Mouse (Mus musculus): ENCODE results near the gene Socs1. TPM values are rescaled to one million over a fixed set of nuclear protein-coding genes. Genes with fewer than 3 reads are reported as not detected.

The Socs1 gene
- polyA plus RNA-seq, 1 experiment, result 279 TPM

DNA sequence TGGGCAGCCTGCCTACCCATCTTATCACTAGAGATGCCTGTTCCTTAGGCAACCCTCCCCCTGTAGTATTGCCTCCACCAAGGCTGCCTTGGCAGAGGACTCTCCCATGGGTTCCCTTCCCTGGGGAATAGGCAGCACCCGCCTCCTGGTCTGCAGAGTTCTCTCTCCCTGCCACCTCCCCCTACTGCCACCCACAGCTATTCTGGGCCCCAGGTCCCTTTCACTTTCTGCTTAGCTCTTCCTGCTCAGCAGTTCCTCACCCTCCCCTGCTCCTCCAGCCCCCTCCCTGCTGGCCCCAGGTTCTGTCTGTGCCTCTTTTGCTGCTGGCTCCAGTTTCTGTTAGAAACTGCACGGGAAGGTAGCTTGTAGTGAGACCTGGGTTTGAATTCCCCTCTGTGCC, 15.7 kb downstream of the Socs1 start:
- Histone ChIP-seq H3K27ac (ENCODE audit: control insufficient read depth, insufficient read depth, low read length) (peak overlapping the region; percentile 80), H3K27me3 (ENCODE audit: control insufficient read depth, insufficient read depth, low read length) (no peaks in the 10 kb centered on the region), H3K4me3 (ENCODE audit: control insufficient read depth, insufficient read depth, low read length) (no peak overlapping the region), H3K4me1 (replicated peaks; ENCODE audit: control insufficient read depth, insufficient read depth, low read length) (peaks cover 66% of the 10 kb centered on the region), H3K36me3 (ENCODE audit: control insufficient read depth, insufficient read depth, low read length) (no peaks in the 10 kb centered on the region)
- DNase-seq, result peak; percentile 77
- WGBS, result 3% methylated on average over 2 of the region's 2 CpGs
- peak; percentile 18; the same call in 1 of the 2 replicates for TF ChIP-seq POLR2A (IDR thresholded peaks at IDR 0.05; ENCODE audit: control insufficient read depth, extremely low read depth, insufficient read depth, low read length, poor library complexity)
- TF ChIP-seq CTCF (IDR thresholded peaks at IDR 0.05; ENCODE audit: borderline replicate concordance, control insufficient read depth, extremely low read depth, insufficient read depth, low read length, poor library complexity), result no peak

GRCm38 (mm10) chr16:10768821-10769220, 16.5 kb downstream of the Socs1 start:
- no peak for DNase-seq

GRCm38 (mm10) chr16:10767158-10767557, 18.2 kb downstream of the Socs1 start:
- H3K27ac ChIP-seq (ENCODE audit: control insufficient read depth, insufficient read depth, low read length), result no peak overlapping the region
- H3K4me1 ChIP-seq (replicated peaks; ENCODE audit: control insufficient read depth, insufficient read depth, low read length), result peaks cover 47% of the 10 kb centered on the region
- H3K27me3 ChIP-seq (ENCODE audit: control insufficient read depth, insufficient read depth, low read length), result no peaks in the 10 kb centered on the region
- 44% methylated on average over 4 of the region's 4 CpGs for WGBS
- H3K4me3 ChIP-seq (ENCODE audit: control insufficient read depth, insufficient read depth, low read length), result no peak overlapping the region
- DNase-seq, result peak; percentile 90
- no peaks in the 10 kb centered on the region for H3K36me3 ChIP-seq (ENCODE audit: control insufficient read depth, insufficient read depth, low read length)
- TF ChIP-seq CTCF (IDR thresholded peaks at IDR 0.05; ENCODE audit: borderline replicate concordance, control insufficient read depth, extremely low read depth, insufficient read depth, low read length, poor library complexity) (no peak), POLR2A (IDR thresholded peaks at IDR 0.05; ENCODE audit: control insufficient read depth, extremely low read depth, insufficient read depth, low read length, poor library complexity) (no peak)

More at GRCm38 (mm10) chr16:10768821-10769220, 16.5 kb downstream of the Socs1 start:
- WGBS, result 17% methylated on average over 9 of the region's 9 CpGs
- H3K27me3 ChIP-seq (ENCODE audit: control insufficient read depth, insufficient read depth, low read length), result no peaks in the 10 kb centered on the region
- H3K36me3 ChIP-seq (ENCODE audit: control insufficient read depth, insufficient read depth, low read length), result no peaks in the 10 kb centered on the region
- H3K27ac ChIP-seq (ENCODE audit: control insufficient read depth, insufficient read depth, low read length), result no peak overlapping the region; the same call in 1 of the 2 replicates
- no peak for TF ChIP-seq CTCF (IDR thresholded peaks at IDR 0.05; ENCODE audit: borderline replicate concordance, control insufficient read depth, extremely low read depth, insufficient read depth, low read length, poor library complexity)
- TF ChIP-seq POLR2A (IDR thresholded peaks at IDR 0.05; ENCODE audit: control insufficient read depth, extremely low read depth, insufficient read depth, low read length, poor library complexity), result no peak
- no peak overlapping the region for H3K4me3 ChIP-seq (ENCODE audit: control insufficient read depth, insufficient read depth, low read length)
- H3K4me1 ChIP-seq (replicated peaks; ENCODE audit: control insufficient read depth, insufficient read depth, low read length), result peaks cover 60% of the 10 kb centered on the region

DNA sequence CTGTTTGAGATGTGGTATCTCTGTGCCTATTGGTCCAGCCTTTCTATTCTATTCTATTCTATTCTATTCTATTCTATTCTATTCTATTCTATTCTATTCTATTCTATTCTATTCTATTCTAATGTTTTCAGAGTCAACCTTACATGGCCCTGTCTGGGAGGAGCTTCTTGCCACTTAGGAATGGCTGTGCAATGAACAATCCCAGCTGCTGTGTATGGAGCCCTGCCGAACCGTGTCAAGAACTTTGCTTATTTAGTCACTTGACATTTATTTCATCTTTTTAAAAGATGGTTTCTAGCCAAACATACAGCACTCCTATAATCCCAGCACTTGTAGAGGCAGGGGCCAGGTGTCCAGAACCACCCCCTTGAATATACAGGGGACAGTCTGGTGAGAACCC, 21.0 kb downstream of the Socs1 start:
- H3K4me3 ChIP-seq (ENCODE audit: control insufficient read depth, insufficient read depth, low read length), result no peak overlapping the region
- peaks cover 37% of the 10 kb centered on the region for H3K4me1 ChIP-seq (replicated peaks; ENCODE audit: control insufficient read depth, insufficient read depth, low read length)
- WGBS, result 42% methylated on average over 2 of the region's 2 CpGs
- no peaks in the 10 kb centered on the region for H3K36me3 ChIP-seq (ENCODE audit: control insufficient read depth, insufficient read depth, low read length)
- H3K27me3 ChIP-seq (ENCODE audit: control insufficient read depth, insufficient read depth, low read length), result no peaks in the 10 kb centered on the region
- no peak overlapping the region for H3K27ac ChIP-seq (ENCODE audit: control insufficient read depth, insufficient read depth, low read length)
- no peak for DNase-seq
- no peak for TF ChIP-seq POLR2A (IDR thresholded peaks at IDR 0.05; ENCODE audit: control insufficient read depth, extremely low read depth, insufficient read depth, low read length, poor library complexity)
- no peak for TF ChIP-seq CTCF (IDR thresholded peaks at IDR 0.05; ENCODE audit: borderline replicate concordance, control insufficient read depth, extremely low read depth, insufficient read depth, low read length, poor library complexity)

- DNase-seq, result no peak
- Histone ChIP-seq H3K4me1 (replicated peaks; ENCODE audit: control insufficient read depth, insufficient read depth, low read length) (peaks cover 31% of the 10 kb centered on the region), H3K4me3 (ENCODE audit: control insufficient read depth, insufficient read depth, low read length) (no peak overlapping the region), H3K27ac (ENCODE audit: control insufficient read depth, insufficient read depth, low read length) (no peak overlapping the region), H3K36me3 (ENCODE audit: control insufficient read depth, insufficient read depth, low read length) (no peaks in the 10 kb centered on the region), H3K27me3 (ENCODE audit: control insufficient read depth, insufficient read depth, low read length) (no peaks in the 10 kb centered on the region)
- WGBS, result 83% methylated on average over 6 of the region's 6 CpGs
- TF ChIP-seq POLR2A (IDR thresholded peaks at IDR 0.05; ENCODE audit: control insufficient read depth, extremely low read depth, insufficient read depth, low read length, poor library complexity) (no peak), CTCF (IDR thresholded peaks at IDR 0.05; ENCODE audit: borderline replicate concordance, control insufficient read depth, extremely low read depth, insufficient read depth, low read length, poor library complexity) (no peak)
Measured at GRCm38 (mm10) chr16:10763540-10764264, 21.6 kb downstream of the Socs1 start.

DNA sequence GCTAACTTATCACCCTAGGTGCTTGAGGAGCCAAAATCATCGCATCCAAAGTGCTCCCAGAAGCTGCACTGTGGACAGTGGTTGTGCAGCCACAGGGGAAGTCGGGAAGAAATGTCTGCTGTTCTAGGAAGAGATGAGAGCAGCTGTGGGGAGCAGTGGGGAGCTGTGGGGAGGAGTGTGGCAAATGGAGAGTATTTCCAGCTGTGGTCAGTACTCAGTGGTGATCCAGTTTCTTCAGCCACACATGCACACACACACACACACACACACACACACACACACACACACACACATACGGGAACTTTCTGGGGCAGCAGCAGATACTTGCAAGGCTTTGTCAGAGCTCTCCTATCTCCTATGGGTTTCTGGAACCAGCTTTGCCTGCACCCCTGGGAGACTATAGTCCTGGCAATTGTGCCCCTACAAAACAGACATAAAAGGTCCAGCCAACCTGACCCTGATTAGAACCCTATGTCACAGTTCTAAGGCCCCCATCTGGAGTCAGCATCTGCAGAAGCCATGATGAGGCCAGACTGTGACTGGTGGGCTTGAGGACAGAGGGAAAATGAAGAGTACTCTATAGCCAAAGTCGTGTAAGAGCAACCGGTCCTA, 22.7 kb downstream of the Socs1 start:
- H3K4me3 ChIP-seq (ENCODE audit: control insufficient read depth, insufficient read depth, low read length), result no peak overlapping the region
- no peak overlapping the region for H3K27ac ChIP-seq (ENCODE audit: control insufficient read depth, insufficient read depth, low read length)
- no peaks in the 10 kb centered on the region for H3K27me3 ChIP-seq (ENCODE audit: control insufficient read depth, insufficient read depth, low read length)
- peaks cover 27% of the 10 kb centered on the region for H3K4me1 ChIP-seq (replicated peaks; ENCODE audit: control insufficient read depth, insufficient read depth, low read length)
- WGBS, result 81% methylated on average over 5 of the region's 5 CpGs
- TF ChIP-seq POLR2A (IDR thresholded peaks at IDR 0.05; ENCODE audit: control insufficient read depth, extremely low read depth, insufficient read depth, low read length, poor library complexity) (no peak), CTCF (IDR thresholded peaks at IDR 0.05; ENCODE audit: borderline replicate concordance, control insufficient read depth, extremely low read depth, insufficient read depth, low read length, poor library complexity) (no peak)
- H3K36me3 ChIP-seq (ENCODE audit: control insufficient read depth, insufficient read depth, low read length), result no peaks in the 10 kb centered on the region
- no peak for DNase-seq

Measured in thymus, adult 2 months (tissue).